Mouse (Mus musculus): Measurements from ENCODE around the gene Erbb3. TPM values are rescaled to one million over a fixed set of nuclear protein-coding genes. Genes with fewer than 3 reads are reported as not detected.

The Erbb3 gene
- polyA plus RNA-seq, 1 experiment: 0.28 TPM

DNA sequence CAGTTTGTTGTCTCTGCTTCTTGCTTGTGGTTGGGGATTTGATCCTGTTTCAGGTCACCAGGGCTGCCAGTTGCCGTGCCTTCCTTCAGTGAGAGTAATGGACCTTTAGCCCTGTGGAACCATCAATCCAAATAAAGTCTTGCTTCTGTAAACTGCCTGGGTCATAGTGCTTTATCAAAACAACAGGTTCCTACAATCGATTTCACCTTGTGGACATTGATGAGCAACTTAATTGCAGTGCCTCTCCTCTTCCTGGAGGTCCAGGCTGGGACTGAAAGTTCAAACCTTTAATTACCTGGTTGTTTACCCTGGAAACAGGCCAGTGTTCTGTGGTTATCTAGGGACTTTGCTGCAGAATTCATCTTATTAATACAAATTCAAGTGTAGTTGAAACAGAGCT lies 9.0 kb upstream of the Erbb3 start:
- no peaks in the 10 kb centered on the region for H3K79me3 ChIP-seq (ENCODE audit: low read depth)
- no peaks in the 10 kb centered on the region for H3K79me2 ChIP-seq (ENCODE audit: control insufficient read depth, insufficient read depth)
- TF ChIP-seq CEBPB (IDR thresholded peaks at IDR 0.05; ENCODE audit: low read depth) (no peak), MYOG (IDR thresholded peaks at IDR 0.05; ENCODE audit: control insufficient read depth, extremely low read depth, insufficient read length) (no peak), USF1 (IDR thresholded peaks at IDR 0.05; ENCODE audit: low read depth) (no peak), CTCF (IDR thresholded peaks at IDR 0.05; ENCODE audit: control insufficient read depth, insufficient read depth, insufficient read length) (no peak), FOSL1 (IDR thresholded peaks at IDR 0.05; ENCODE audit: insufficient read depth, low read length, poor library complexity, severe bottlenecking) (no peak), MYOD1 (IDR thresholded peaks at IDR 0.05; ENCODE audit: control insufficient read depth, insufficient read length, low read depth) (no peak), MAX (IDR thresholded peaks at IDR 0.05) (no peak)
- no peak overlapping the region for H3ac ChIP-seq (ENCODE audit: control insufficient read depth, insufficient read length, low read depth)
- H3K4me3 ChIP-seq (ENCODE audit: insufficient read depth, poor library complexity, severe bottlenecking): no peak overlapping the region
- H3K27me3 ChIP-seq (ENCODE audit: control insufficient read depth, insufficient read depth, insufficient read length): no peaks in the 10 kb centered on the region
- no peaks in the 10 kb centered on the region for H3K36me3 ChIP-seq (ENCODE audit: control insufficient read depth, insufficient read depth)

DNA sequence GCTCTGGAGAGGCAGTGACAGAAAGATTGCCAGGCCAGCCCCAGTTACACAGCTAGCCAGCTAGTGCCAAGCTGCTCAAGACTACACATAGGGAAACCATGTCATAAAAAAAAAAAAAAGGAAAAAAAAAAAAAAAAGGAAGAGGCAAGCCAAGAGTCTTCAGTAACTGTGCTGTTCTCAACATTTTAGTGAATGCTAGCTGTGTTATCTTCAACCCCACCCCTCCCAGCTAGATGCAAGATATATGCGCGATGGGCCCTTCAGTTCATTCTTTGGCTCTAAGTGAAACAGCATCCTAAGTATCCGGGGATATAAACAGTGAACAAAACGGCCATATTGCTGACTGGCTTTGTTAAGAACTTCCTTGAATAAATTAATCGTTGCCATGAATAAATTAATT lies 3.3 kb upstream of the Erbb3 start:
- Histone ChIP-seq H3K36me3 (ENCODE audit: control insufficient read depth, insufficient read depth) (no peaks in the 10 kb centered on the region), H3K4me3 (ENCODE audit: insufficient read depth, poor library complexity, severe bottlenecking) (no peak overlapping the region), H3K79me2 (ENCODE audit: control insufficient read depth, insufficient read depth) (no peaks in the 10 kb centered on the region), H3K27me3 (ENCODE audit: control insufficient read depth, insufficient read depth, insufficient read length) (no peaks in the 10 kb centered on the region), H3K79me3 (ENCODE audit: low read depth) (no peaks in the 10 kb centered on the region), H3ac (ENCODE audit: control insufficient read depth, insufficient read length, low read depth) (no peak overlapping the region)
- no peak for TF ChIP-seq CTCF (IDR thresholded peaks at IDR 0.05; ENCODE audit: control insufficient read depth, insufficient read depth, insufficient read length)
- TF ChIP-seq MAX (IDR thresholded peaks at IDR 0.05): no peak
- no peak for TF ChIP-seq CEBPB (IDR thresholded peaks at IDR 0.05; ENCODE audit: low read depth)
- TF ChIP-seq USF1 (IDR thresholded peaks at IDR 0.05; ENCODE audit: low read depth): no peak
- no peak for TF ChIP-seq FOSL1 (IDR thresholded peaks at IDR 0.05; ENCODE audit: insufficient read depth, low read length, poor library complexity, severe bottlenecking)
- no peak for TF ChIP-seq MYOG (IDR thresholded peaks at IDR 0.05; ENCODE audit: control insufficient read depth, extremely low read depth, insufficient read length)
- TF ChIP-seq MYOD1 (IDR thresholded peaks at IDR 0.05; ENCODE audit: control insufficient read depth, insufficient read length, low read depth): no peak

DNA sequence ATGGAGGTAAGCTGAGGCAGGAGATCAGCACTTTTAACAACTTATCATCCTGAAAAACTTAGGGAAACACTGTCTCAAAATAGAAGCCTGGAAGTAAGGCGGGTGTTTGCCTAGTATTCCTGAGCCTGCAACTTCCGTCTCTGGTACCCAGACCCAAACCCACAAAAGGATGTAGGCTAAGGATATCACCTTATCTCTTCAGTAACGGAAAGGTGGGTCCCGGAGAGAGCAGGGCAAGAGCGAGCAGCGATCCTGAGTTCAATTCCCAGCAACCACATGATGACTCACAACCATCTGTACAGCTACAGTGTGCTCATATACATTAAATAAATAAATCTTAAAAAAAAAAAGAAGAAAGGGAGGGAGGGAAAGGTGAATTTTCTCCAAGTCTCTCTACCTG lies 2.0 kb upstream of the Erbb3 start:
- TF ChIP-seq FOSL1 (IDR thresholded peaks at IDR 0.05; ENCODE audit: insufficient read depth, low read length, poor library complexity, severe bottlenecking): no peak
- TF ChIP-seq CEBPB (IDR thresholded peaks at IDR 0.05; ENCODE audit: low read depth): no peak
- no peak for TF ChIP-seq MAX (IDR thresholded peaks at IDR 0.05)
- TF ChIP-seq MYOD1 (IDR thresholded peaks at IDR 0.05; ENCODE audit: control insufficient read depth, insufficient read length, low read depth): no peak
- TF ChIP-seq USF1 (IDR thresholded peaks at IDR 0.05; ENCODE audit: low read depth): no peak
- TF ChIP-seq MYOG (IDR thresholded peaks at IDR 0.05; ENCODE audit: control insufficient read depth, extremely low read depth, insufficient read length): no peak
- TF ChIP-seq CTCF (IDR thresholded peaks at IDR 0.05; ENCODE audit: control insufficient read depth, insufficient read depth, insufficient read length): no peak
- Histone ChIP-seq H3K27me3 (ENCODE audit: control insufficient read depth, insufficient read depth, insufficient read length) (no peaks in the 10 kb centered on the region), H3K36me3 (ENCODE audit: control insufficient read depth, insufficient read depth) (no peaks in the 10 kb centered on the region), H3K4me3 (ENCODE audit: insufficient read depth, poor library complexity, severe bottlenecking) (no peak overlapping the region), H3K79me2 (ENCODE audit: control insufficient read depth, insufficient read depth) (no peaks in the 10 kb centered on the region), H3ac (ENCODE audit: control insufficient read depth, insufficient read length, low read depth) (no peak overlapping the region), H3K79me3 (ENCODE audit: low read depth) (no peaks in the 10 kb centered on the region)

DNA sequence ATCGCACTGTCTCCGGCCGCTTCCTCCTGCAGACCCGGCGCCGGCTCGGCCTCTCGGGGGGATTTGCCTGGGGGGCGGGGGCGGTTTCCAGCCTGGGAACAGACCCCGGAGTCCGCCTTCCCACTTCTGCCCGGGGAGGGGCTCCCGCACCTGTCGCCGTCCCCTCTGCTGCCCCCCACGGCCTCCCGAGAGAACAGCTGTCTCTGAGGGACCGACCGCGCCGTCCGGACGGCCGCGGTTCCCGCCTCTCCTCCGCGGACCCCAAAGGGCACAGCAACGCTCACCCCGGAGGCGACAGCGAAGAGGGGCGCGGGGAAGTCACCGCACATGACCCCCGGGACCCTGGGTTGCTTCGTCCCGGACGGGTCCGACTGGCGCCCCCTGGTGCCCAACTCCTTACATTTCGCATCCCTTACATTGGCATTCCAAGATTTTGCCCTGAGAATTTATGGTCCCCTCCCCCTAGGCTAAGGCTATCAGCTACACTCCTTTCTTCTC lies 790 bp upstream of the Erbb3 start:
- Histone ChIP-seq H3K79me2 (ENCODE audit: control insufficient read depth, insufficient read depth) (no peaks in the 10 kb centered on the region), H3ac (ENCODE audit: control insufficient read depth, insufficient read length, low read depth) (peak overlapping the region; percentile 55), H3K4me3 (ENCODE audit: insufficient read depth, poor library complexity, severe bottlenecking) (peak overlapping the region; percentile 43), H3K36me3 (ENCODE audit: control insufficient read depth, insufficient read depth) (no peaks in the 10 kb centered on the region), H3K27me3 (ENCODE audit: control insufficient read depth, insufficient read depth, insufficient read length) (no peaks in the 10 kb centered on the region), H3K79me3 (ENCODE audit: low read depth) (no peaks in the 10 kb centered on the region)
- TF ChIP-seq MYOG (IDR thresholded peaks at IDR 0.05; ENCODE audit: control insufficient read depth, extremely low read depth, insufficient read length): no peak
- no peak for TF ChIP-seq CEBPB (IDR thresholded peaks at IDR 0.05; ENCODE audit: low read depth)
- TF ChIP-seq CTCF (IDR thresholded peaks at IDR 0.05; ENCODE audit: control insufficient read depth, insufficient read depth, insufficient read length): peak; percentile 72
- TF ChIP-seq FOSL1 (IDR thresholded peaks at IDR 0.05; ENCODE audit: insufficient read depth, low read length, poor library complexity, severe bottlenecking): no peak
- no peak for TF ChIP-seq MAX (IDR thresholded peaks at IDR 0.05)
- no peak for TF ChIP-seq USF1 (IDR thresholded peaks at IDR 0.05; ENCODE audit: low read depth)
- peak; percentile 71 for TF ChIP-seq MYOD1 (IDR thresholded peaks at IDR 0.05; ENCODE audit: control insufficient read depth, insufficient read length, low read depth)

DNA sequence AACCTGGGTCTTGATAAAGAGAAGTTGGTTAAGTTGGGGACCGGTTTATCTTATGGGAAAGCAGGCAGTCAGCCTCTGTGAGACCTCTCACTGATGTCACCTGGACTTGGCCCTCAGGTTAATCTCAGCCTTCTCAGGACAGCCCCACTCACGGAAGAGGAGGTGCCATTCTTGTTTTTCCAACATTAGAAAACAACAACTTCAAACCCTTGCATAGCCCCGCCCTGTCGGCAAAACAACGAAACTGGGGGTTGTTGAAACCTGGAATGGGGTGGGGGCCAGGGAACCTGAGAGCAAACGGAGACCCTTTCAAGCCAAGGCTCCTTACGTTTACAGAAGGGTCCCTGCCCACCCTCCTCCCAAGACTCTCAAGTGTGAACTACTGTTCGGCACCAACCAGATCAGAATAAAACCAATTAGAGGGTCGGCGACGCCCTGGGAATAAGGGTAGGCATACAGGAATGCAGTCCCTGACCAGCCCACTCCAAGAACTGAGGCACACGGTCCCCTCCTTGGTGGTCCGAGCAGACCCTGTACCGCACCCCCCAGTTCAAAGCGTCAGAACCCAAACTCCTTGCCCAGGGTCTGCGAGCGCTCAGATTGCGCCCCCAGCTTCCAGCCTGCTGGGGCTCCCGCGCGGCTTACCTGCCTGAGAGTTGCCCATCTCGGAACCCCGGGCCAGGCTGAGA lies 533 bp downstream of the Erbb3 start:
- no peaks in the 10 kb centered on the region for H3K36me3 ChIP-seq (ENCODE audit: control insufficient read depth, insufficient read depth)
- H3K27me3 ChIP-seq (ENCODE audit: control insufficient read depth, insufficient read depth, insufficient read length): no peaks in the 10 kb centered on the region
- TF ChIP-seq USF1 (IDR thresholded peaks at IDR 0.05; ENCODE audit: low read depth) (no peak), MAX (IDR thresholded peaks at IDR 0.05) (no peak), CTCF (IDR thresholded peaks at IDR 0.05; ENCODE audit: control insufficient read depth, insufficient read depth, insufficient read length) (no peak), MYOD1 (IDR thresholded peaks at IDR 0.05; ENCODE audit: control insufficient read depth, insufficient read length, low read depth) (no peak), FOSL1 (IDR thresholded peaks at IDR 0.05; ENCODE audit: insufficient read depth, low read length, poor library complexity, severe bottlenecking) (no peak), CEBPB (IDR thresholded peaks at IDR 0.05; ENCODE audit: low read depth) (no peak), MYOG (IDR thresholded peaks at IDR 0.05; ENCODE audit: control insufficient read depth, extremely low read depth, insufficient read length) (no peak)
- H3K79me2 ChIP-seq (ENCODE audit: control insufficient read depth, insufficient read depth): no peaks in the 10 kb centered on the region
- peak overlapping the region; percentile 57 for H3ac ChIP-seq (ENCODE audit: control insufficient read depth, insufficient read length, low read depth)
- H3K4me3 ChIP-seq (ENCODE audit: insufficient read depth, poor library complexity, severe bottlenecking): peak overlapping the region; percentile 43
- H3K79me3 ChIP-seq (ENCODE audit: low read depth): no peaks in the 10 kb centered on the region
